Mouse (Mus musculus): ENCODE data around the gene Washc1.
"Not testable (repeated sequence)": the region's sequence is repeated elsewhere in the genome, so short reads cannot be mapped to it uniquely, and the experiment has no call there.

Gene Washc1

DNA sequence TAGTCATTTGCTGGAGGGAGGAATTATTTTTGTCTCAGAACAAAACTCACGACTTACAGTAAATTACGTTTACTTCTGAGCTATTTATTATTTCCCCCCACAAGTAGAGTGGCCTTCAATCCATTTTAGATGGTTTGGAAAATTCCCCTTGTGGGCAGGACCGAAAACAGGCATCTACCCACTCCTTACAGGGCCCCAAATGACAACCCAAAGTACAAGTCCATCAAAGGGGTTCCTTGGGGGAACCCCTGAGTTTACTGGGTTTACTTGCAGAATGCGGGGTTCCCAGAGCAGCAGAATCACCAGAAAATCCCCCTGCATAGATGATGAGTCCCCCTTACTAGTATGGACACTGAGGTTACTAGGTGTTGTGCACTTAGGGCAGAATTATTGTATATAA is 821 bp downstream of the Washc1 start:
- DNase-seq (ENCODE audit: low spot score) = no peak

- DNase-seq (ENCODE audit: low spot score) = no peak
Measured at GRCm38 (mm10) chr17:66118991-66119390, 7.6 kb downstream of the Washc1 start.

DNA sequence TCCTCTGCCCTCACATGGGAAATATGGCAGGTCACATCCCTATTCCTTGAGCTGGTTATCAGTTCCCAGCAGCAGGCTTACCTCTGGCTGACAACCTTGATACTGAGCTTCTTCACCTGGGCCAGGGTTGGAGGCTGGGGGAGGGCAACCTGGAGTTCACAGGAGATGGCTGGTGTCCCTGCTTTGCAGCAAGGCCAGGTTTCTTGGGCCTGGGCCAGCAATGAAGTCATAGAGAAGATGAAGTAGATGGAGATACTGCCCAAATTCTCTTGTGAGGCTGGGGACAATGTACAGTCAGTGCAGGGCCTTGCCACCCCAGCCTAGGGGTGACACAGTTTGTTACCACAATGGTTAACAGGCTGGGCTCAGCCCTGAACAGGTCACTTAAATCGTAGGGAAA is 9.4 kb downstream of the Washc1 start:
- DNase-seq (ENCODE audit: low spot score) = no peak

- DNase-seq (ENCODE audit: low spot score) = peak; percentile 95
Measured at GRCm38 (mm10) chr17:66123066-66123815, 11.9 kb downstream of the Washc1 start, which contains the start of gene Ddx11. Gene Ddx11, plus strand, starts transcription at chr17:66123520.

GRCm38 (mm10) chr17:66123816-66124610 is 12.7 kb downstream of the Washc1 start:
- no peak for DNase-seq (ENCODE audit: low spot score)

DNA sequence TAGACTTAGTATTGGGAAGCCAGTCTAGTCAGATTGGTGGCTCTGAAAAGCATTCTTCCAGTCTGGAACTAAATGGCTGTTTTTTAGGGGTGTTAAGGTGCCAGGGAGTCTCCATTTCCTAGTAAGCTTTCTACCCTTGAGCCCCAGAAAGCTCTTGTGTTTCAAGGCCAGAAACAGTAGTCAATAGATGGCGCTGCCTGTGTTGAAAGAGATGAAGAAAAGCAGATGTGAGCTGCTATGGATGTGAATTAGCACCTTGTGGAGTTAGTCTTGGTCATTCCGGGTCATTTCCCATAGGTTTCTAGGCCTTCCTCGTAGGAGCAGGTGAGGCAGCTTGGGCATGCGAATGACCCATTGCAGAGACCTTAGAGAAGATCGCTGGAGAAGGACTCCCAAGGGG is 13.9 kb downstream of the Washc1 start:
- DNase-seq (ENCODE audit: low spot score) = no peak

DNA sequence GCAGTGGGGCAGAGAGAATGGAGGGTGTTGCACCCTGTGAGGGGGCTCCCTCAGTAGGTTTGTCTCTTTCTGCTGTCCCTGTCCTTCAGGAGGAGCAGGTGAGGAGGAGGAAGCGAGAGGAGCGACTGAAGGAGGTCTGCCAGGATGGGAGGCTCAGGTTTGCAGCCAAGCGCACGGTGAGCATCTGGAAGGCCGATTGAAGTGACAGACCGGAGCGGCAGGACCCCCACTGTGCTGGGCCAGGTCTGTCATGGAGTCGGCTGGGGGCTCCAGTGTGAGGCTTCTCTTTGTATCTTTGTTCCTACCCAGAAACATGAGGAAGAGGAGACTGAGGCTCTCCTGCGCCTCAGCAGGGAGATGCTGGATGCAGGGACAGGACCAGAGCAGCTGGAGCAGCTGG is 19.0 kb downstream of the Washc1 start:
- no peak for DNase-seq (ENCODE audit: low spot score)

DNA sequence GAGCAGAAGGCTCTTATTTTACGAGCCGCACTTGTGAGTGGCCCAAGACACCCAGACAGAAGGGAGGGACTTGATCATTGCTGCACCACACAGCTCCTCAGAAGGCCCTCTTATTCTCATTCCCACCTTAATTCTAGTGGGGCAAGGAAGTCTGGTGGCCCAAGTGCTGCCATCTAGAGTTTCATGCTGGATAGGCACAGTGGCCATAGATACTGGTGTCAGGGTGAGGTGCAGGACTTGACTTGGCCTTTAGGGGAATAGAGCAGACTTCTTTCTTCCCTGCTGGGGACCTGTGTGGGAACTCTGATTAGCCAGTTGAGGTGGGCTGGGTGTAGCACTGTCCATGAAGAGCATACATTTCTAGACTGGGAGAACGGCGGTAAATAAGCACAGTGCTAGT is 19.9 kb downstream of the Washc1 start:
- no peak for DNase-seq (ENCODE audit: low spot score)

- not testable (repeated sequence) for DNase-seq (ENCODE audit: low spot score)
Measured at GRCm38 (mm10) chr17:66152706-66153662, 41.6 kb downstream of the Washc1 start.

GRCm38 (mm10) chr17:66153735-66154423 is 42.5 kb downstream of the Washc1 start:
- DNase-seq (ENCODE audit: low spot score) = not testable (repeated sequence)

DNA sequence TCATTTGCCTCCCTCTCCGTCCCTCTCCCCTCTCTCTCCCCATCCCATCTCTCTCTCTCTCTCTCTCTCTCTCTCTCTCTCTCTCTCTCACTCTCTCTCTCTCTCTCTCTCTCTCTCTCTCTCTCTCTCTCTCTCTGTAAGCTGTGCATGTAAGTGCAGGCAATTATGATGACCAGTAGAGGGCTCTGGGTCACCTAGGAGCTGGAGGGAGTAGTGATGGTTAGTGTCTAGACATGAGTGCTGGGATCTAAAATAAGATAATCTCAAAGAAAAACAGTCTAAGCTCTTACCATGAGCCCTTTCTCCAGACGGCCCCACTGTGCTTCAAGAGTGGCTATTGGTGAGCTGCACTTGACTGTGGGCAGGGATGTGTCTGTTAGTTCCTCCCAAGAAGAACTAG is 43.5 kb downstream of the Washc1 start:
- no peak for DNase-seq (ENCODE audit: low spot score)

- no peak for DNase-seq (ENCODE audit: low spot score)
Measured at GRCm38 (mm10) chr17:66158271-66158670, 46.9 kb downstream of the Washc1 start.

GRCm38 (mm10) chr17:66167141-66167540 is 55.8 kb downstream of the Washc1 start:
- DNase-seq (ENCODE audit: low spot score) = not testable (repeated sequence)

Data from ovary, postnatal 36 days (tissue).